Mouse (Mus musculus): Measurements from ENCODE around the gene Fkbp1a.

Fkbp1a gene

GRCm38 (mm10) chr2:151542323-151543062 is at the start of gene Fkbp1a:
TSS of gene Fkbp1a (plus strand) at chr2:151542483.
- peak; percentile 94 for DNase-seq (ENCODE audit: low read depth, low spot score)

- peak; percentile 94 for DNase-seq (ENCODE audit: low read depth, low spot score)
Observed at GRCm38 (mm10) chr2:151494035-151494803, 48.1 kb upstream of the Fkbp1a start, which contains the start of gene Nsfl1c. TSS of gene Nsfl1c (plus strand) at chr2:151494182.

- no peak for DNase-seq (ENCODE audit: low read depth, low spot score)
Observed at GRCm38 (mm10) chr2:151498358-151498757, 43.9 kb upstream of the Fkbp1a start.

GRCm38 (mm10) chr2:151500442-151501007 is 41.8 kb upstream of the Fkbp1a start:
- DNase-seq (ENCODE audit: low read depth, low spot score), result no peak

GRCm38 (mm10) chr2:151504226-151504625 is 38.1 kb upstream of the Fkbp1a start:
- no peak for DNase-seq (ENCODE audit: low read depth, low spot score)

- peak; percentile 8 for DNase-seq (ENCODE audit: low read depth, low spot score)
Observed at GRCm38 (mm10) chr2:151512199-151512598, 30.1 kb upstream of the Fkbp1a start.

GRCm38 (mm10) chr2:151513525-151514285 is 28.6 kb upstream of the Fkbp1a start:
- no peak for DNase-seq (ENCODE audit: low read depth, low spot score)

GRCm38 (mm10) chr2:151519000-151519399 is 23.3 kb upstream of the Fkbp1a start:
- DNase-seq (ENCODE audit: low read depth, low spot score), result no peak

- no peak for DNase-seq (ENCODE audit: low read depth, low spot score)
Observed at GRCm38 (mm10) chr2:151524324-151525041, 17.8 kb upstream of the Fkbp1a start.

GRCm38 (mm10) chr2:151525520-151525919 is 16.8 kb upstream of the Fkbp1a start:
- DNase-seq (ENCODE audit: low read depth, low spot score), result no peak

- DNase-seq (ENCODE audit: low read depth, low spot score), result no peak
Observed at GRCm38 (mm10) chr2:151528066-151528465, 14.2 kb upstream of the Fkbp1a start.

GRCm38 (mm10) chr2:151529169-151529568 is 13.1 kb upstream of the Fkbp1a start:
- DNase-seq (ENCODE audit: low read depth, low spot score), result no peak

GRCm38 (mm10) chr2:151530378-151531230 is 11.7 kb upstream of the Fkbp1a start:
- DNase-seq (ENCODE audit: low read depth, low spot score), result no peak

- no peak for DNase-seq (ENCODE audit: low read depth, low spot score)
Observed at GRCm38 (mm10) chr2:151533632-151534031, 8.7 kb upstream of the Fkbp1a start.

GRCm38 (mm10) chr2:151535961-151536617 is 6.2 kb upstream of the Fkbp1a start:
- DNase-seq (ENCODE audit: low read depth, low spot score), result no peak

GRCm38 (mm10) chr2:151536618-151536974 is 5.7 kb upstream of the Fkbp1a start:
- no peak for DNase-seq (ENCODE audit: low read depth, low spot score)

- DNase-seq (ENCODE audit: low read depth, low spot score), result no peak
Observed at GRCm38 (mm10) chr2:151538646-151539045, 3.6 kb upstream of the Fkbp1a start.

GRCm38 (mm10) chr2:151543063-151543895 is 996 bp downstream of the Fkbp1a start:
- DNase-seq (ENCODE audit: low read depth, low spot score), result peak; percentile 4

- DNase-seq (ENCODE audit: low read depth, low spot score), result no peak
Observed at GRCm38 (mm10) chr2:151544673-151545072, 2.4 kb downstream of the Fkbp1a start.
